Mouse (Mus musculus) liver, embryonic 11.5 days (tissue): ENCODE measurements at regions not wholly inside any gene's neighbourhood (a gene's known extent, or its start where the extent isn't known, plus 50 kb on each side); places are given as distances from the start of the nearest gene placed in this dataset.
A peak's percentile ranks its signal among the peaks of the same experiment; 100 is the strongest.

Experiments used
- ATAC-seq: fragments of 200-750 bp; cut with Nextera tagmentation; replicated peaks from 2 replicates; pipeline ENCODE4 v1.8.0; 2017; ENCODE audit warnings: moderate number of reproducible peaks, mild to moderate bottlenecking, moderate TSS enrichment, moderate library complexity; ENCODE audit not compliant: low FRiP score
- DNase-seq: peaks from one replicate; pipeline ENCODE4 v3.0.0-alpha.2; 2017; ENCODE audit warnings: low spot score
- H3K27ac ChIP-seq: fragments of 300-500 bp; sonication (generic); 2 replicates; pipeline ENCODE4 v1.5.1; 2014; ENCODE audit warnings: mild to moderate bottlenecking, low read depth, low read length, control low read depth
- H3K27me3 ChIP-seq: fragments of 300-500 bp; sonication (generic); replicated peaks from 2 replicates; pipeline ENCODE4 v1.6.1; 2014; ENCODE audit warnings: low read length, mixed read lengths; ENCODE audit not compliant: control insufficient read depth, insufficient read depth
- H3K36me3 ChIP-seq: fragments of 300-500 bp; sonication (generic); 2 replicates; pipeline ENCODE4 v1.6.1; 2014; ENCODE audit warnings: mild to moderate bottlenecking, low read length, moderate library complexity, mixed read lengths; ENCODE audit not compliant: control insufficient read depth, insufficient read depth
- H3K4me1 ChIP-seq: fragments of 300-500 bp; sonication (generic); replicated peaks from 2 replicates; pipeline ENCODE4 v1.6.1; 2014; ENCODE audit warnings: low read length, mixed read lengths; ENCODE audit not compliant: control insufficient read depth, insufficient read depth
- H3K4me2 ChIP-seq: fragments of 300-500 bp; sonication (generic); 2 replicates; pipeline ENCODE4 v1.6.1; 2014; ENCODE audit warnings: mild to moderate bottlenecking, control low read depth, moderate library complexity
- H3K4me3 ChIP-seq: fragments of 300-500 bp; sonication (generic); 2 replicates; pipeline ENCODE4 v1.5.1; 2014; ENCODE audit warnings: low read depth, low read length, control low read depth
- H3K9ac ChIP-seq: fragments of 300-500 bp; sonication (generic); 2 replicates; pipeline ENCODE4 v1.6.1; 2014; ENCODE audit warnings: low read depth, low read length, control low read depth
- H3K9me3 ChIP-seq: fragments of 300-500 bp; sonication (generic); 2 replicates; pipeline ENCODE4 v1.6.1; 2016; ENCODE audit warnings: low read length, inconsistent platforms, mixed read lengths; ENCODE audit not compliant: control insufficient read depth
- WGBS: fragments of 180-500 bp; shearing (Covaris S2); extraction: QIAGEN DNeasy Blood & Tissue Kit; methylation state at CpG from one replicate; pipeline ENCODE4 v1.1.7; 2014; 5-methylcytosine and 5-hydroxymethylcytosine counted together

GRCm38 (mm10) chr1:43367151-43367895 is 77.1 kb upstream of the Nck2 start:
- peak; percentile 54 for ATAC-seq

GRCm38 (mm10) chr1:43371863-43372262 is 72.5 kb upstream of the Nck2 start:
- 0 out of 2 replicates have a peak, but pooled peaks cover 8% of the 10 kb centered on the region for H3K4me1 ChIP-seq
- no peaks in the 10 kb centered on the region for H3K9me3 ChIP-seq
- H3K27me3 ChIP-seq: no peaks in the 10 kb centered on the region
- H3K9ac ChIP-seq: no peak overlapping the region
- H3K4me3 ChIP-seq: no peak overlapping the region
- no peak for DNase-seq
- no peaks in the 10 kb centered on the region for H3K36me3 ChIP-seq
- H3K27ac ChIP-seq: no peak overlapping the region
- no peak overlapping the region for H3K4me2 ChIP-seq
- ATAC-seq: peak; percentile 76
- 42% methylated on average over 1 of the region's 1 CpGs for WGBS

More at GRCm38 (mm10) chr1:43367151-43367895, 77.1 kb upstream of the Nck2 start:
- DNase-seq: no peak
- Histone ChIP-seq H3K36me3 (no peaks in the 10 kb centered on the region), H3K9ac (no peak overlapping the region), H3K4me2 (no peak overlapping the region), H3K4me1 (0 out of 2 replicates have a peak, but pooled peaks cover 8% of the 10 kb centered on the region), H3K27me3 (no peaks in the 10 kb centered on the region), H3K9me3 (no peaks in the 10 kb centered on the region), H3K4me3 (no peak overlapping the region), H3K27ac (no peak overlapping the region)
- 58% methylated on average over 5 of the region's 5 CpGs for WGBS

- H3K36me3 ChIP-seq: no peaks in the 10 kb centered on the region
- H3K27ac ChIP-seq: no peak overlapping the region
- DNase-seq: no peak
- no peak overlapping the region for H3K4me2 ChIP-seq
- H3K27me3 ChIP-seq: no peaks in the 10 kb centered on the region
- H3K9ac ChIP-seq: no peak overlapping the region
- WGBS: 65% methylated on average over 5 of the region's 5 CpGs
- no peaks in the 10 kb centered on the region for H3K9me3 ChIP-seq
- no peak overlapping the region for H3K4me3 ChIP-seq
- no peaks in the 10 kb centered on the region for H3K4me1 ChIP-seq
- ATAC-seq: no peak
Measured at GRCm38 (mm10) chr1:43374946-43375345, 69.4 kb upstream of the Nck2 start.

- no peaks in the 10 kb centered on the region for H3K27me3 ChIP-seq
- ATAC-seq (no peak), DNase-seq (no peak)
- no peak overlapping the region for H3K4me2 ChIP-seq
- H3K36me3 ChIP-seq: no peaks in the 10 kb centered on the region
- no peak overlapping the region for H3K27ac ChIP-seq
- WGBS: 81% methylated on average over 4 of the region's 4 CpGs
- H3K9me3 ChIP-seq: no peaks in the 10 kb centered on the region
- no peak overlapping the region for H3K4me3 ChIP-seq
- no peaks in the 10 kb centered on the region for H3K4me1 ChIP-seq
- no peak overlapping the region for H3K9ac ChIP-seq
Measured at GRCm38 (mm10) chr1:43375851-43376250, 68.5 kb upstream of the Nck2 start.

- Histone ChIP-seq H3K9me3 (no peaks in the 10 kb centered on the region), H3K4me1 (no peaks in the 10 kb centered on the region), H3K9ac (no peak overlapping the region), H3K27me3 (no peaks in the 10 kb centered on the region), H3K36me3 (no peaks in the 10 kb centered on the region), H3K27ac (no peak overlapping the region), H3K4me2 (no peak overlapping the region), H3K4me3 (no peak overlapping the region)
- no peak for ATAC-seq
- no peak for DNase-seq
- WGBS: 83% methylated on average over 4 of the region's 4 CpGs
Measured at GRCm38 (mm10) chr1:43377491-43378263, 66.7 kb upstream of the Nck2 start.

- Histone ChIP-seq H3K9me3 (no peaks in the 10 kb centered on the region), H3K36me3 (no peaks in the 10 kb centered on the region), H3K4me2 (no peak overlapping the region), H3K4me3 (no peak overlapping the region), H3K9ac (no peak overlapping the region), H3K27me3 (no peaks in the 10 kb centered on the region), H3K27ac (no peak overlapping the region), H3K4me1 (no peaks in the 10 kb centered on the region; the same call in 1 of the 2 replicates)
- ATAC-seq: peak; percentile 83
- no peak for DNase-seq
Measured at GRCm38 (mm10) chr1:43385008-43385407, 59.4 kb upstream of the Nck2 start.

GRCm38 (mm10) chr1:43394035-43394434 is 50.3 kb upstream of the Nck2 start:
- no peak overlapping the region for H3K4me2 ChIP-seq
- DNase-seq: no peak
- H3K4me1 ChIP-seq: peaks cover 5% of the 10 kb centered on the region; the same call in 1 of the 2 replicates
- H3K27ac ChIP-seq: no peak overlapping the region
- no peak for ATAC-seq
- no peak overlapping the region for H3K4me3 ChIP-seq
- WGBS: 85% methylated on average over 2 of the region's 2 CpGs
- no peak overlapping the region for H3K9ac ChIP-seq
- H3K36me3 ChIP-seq: no peaks in the 10 kb centered on the region
- no peaks in the 10 kb centered on the region for H3K27me3 ChIP-seq
- no peaks in the 10 kb centered on the region for H3K9me3 ChIP-seq
